Mouse (Mus musculus) brain, adult 2 months (tissue): ENCODE data around the gene Cela1.

ENCODE experiments used
- DNase-seq: peaks from one replicate; pipeline ENCODE4 v3.0.0; 2011; ENCODE audit warnings: low read depth, low spot score

Gene Cela1

GRCm38 (mm10) chr15:100635851-100636645 lies 51.7 kb downstream of the Cela1 start:
- DNase-seq = no peak

- no peak for DNase-seq
Measured at GRCm38 (mm10) chr15:100635239-100635638, 52.5 kb downstream of the Cela1 start.

- no peak for DNase-seq
Measured at GRCm38 (mm10) chr15:100633341-100633740, 54.4 kb downstream of the Cela1 start.

DNA sequence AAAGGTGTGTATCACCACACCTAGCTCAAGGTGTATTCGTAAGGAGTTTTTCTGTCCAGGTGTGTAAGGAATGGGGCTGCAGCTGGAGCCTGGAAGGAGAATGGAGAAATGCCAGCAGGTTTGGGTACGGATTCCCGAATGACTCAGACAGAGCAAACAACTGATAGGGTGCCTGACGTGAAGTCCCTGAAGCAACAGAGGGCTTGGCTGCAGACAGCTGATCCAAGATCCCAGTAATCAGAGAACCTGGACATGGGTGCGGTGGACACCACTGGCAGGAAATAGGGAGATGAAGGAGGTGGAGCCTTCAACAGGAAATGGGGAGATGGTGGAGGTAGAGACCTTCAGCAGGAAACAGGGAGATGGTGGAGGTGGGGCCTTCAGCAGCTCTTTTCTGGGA lies 55.4 kb downstream of the Cela1 start:
- DNase-seq = no peak

DNA sequence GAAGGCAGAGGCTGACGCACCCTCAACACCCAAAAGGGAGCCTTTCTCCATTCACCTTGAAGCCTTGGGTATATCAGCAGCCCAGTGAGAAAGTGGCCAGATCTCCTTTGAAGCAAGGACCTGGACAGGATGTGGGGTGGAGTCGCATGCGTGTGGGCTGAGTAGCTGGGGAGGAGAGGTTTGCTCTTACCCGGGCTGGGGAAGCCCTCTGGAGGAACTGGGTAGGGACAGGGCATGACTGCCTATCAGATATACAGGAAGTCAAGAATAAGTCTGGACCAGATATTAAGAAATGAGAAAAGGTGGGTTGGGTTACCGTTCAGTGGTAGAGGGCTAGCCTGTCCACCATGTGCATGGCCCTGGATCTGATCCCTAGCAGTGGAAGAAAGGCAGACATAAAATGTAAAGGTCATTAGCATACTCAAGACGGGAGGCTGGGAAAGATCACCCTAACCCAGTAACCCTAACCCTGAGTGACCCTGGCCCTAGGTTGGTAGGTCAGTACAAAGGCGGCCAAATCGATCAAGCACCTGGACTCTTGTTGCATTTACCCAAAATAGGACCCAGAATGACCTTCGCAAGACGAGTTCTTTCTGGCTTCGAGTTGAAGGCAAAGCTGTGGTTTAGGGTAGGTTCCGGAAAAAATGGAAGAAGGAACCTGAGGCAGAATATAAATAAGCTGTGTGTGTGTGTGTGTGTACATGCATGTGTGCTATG lies 56.1 kb downstream of the Cela1 start:
- no peak for DNase-seq

GRCm38 (mm10) chr15:100630126-100630525 lies 57.6 kb downstream of the Cela1 start:
- no peak for DNase-seq

DNA sequence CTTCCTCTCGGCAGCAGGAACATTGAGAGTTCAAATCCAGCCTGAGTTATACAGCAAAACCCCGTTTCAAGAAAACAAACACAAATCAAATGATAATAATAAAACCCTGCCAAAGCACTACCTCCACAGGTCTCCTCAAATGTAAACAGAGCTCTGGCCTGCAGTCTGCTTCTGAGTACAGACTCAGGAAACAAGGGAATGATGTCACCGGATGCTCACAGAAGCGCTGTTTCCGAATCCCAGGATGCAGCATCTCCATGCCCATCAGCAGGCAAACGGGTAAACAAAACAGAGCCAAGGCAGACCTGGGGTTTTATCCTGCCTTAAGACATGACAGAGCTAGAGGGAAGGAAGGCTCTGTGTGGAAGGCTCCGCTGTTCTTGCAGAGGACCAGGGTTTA lies 58.9 kb downstream of the Cela1 start:
- no peak for DNase-seq

DNA sequence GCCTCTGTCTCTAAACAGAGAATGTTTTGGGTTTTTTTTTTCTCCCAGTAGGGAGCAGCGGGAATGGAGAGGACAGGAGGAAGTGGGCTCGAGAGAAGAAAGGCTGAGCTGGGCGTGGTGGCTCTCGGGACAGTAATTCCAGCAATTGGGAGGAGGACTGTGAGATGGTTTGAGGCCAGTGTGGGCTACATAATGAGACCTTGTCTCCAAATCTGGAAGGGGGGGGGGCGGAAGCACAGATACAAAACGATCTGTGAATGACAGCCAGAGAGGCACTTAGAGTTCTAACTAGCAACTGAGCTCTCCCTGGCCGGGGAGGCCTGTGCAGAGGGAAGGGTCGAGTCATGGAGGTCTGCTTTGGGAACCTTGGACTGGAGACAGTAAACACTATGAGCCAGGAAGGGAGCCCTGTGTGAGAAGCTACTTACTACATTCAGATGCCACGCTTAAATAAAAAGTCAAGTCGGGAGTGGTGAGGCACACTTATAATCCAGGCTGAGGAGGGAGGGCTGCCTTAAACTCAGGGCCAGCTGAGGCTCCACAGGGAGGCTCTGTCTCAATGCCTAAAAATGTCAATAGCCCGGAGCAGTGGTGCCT lies 59.8 kb downstream of the Cela1 start:
- DNase-seq = no peak

DNA sequence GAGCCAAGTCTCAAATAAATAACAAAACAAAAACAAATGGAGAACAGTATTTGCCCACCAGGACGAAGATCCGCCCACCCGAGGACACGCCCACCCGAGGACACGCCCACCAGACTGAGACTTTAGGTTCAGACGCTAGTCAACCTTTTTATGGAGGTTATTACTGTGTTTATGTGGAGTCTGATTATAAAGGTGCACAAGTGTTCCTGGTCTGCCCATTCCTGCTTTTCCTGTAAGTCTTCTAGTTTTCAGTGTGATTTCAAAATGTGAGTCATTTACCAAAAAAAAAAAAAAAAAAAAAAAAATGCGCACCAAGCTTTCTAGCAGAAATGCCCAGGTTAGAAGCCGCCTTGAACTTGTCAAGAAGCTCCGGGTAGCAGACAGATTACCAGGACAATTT lies 60.4 kb downstream of the Cela1 start:
- no peak for DNase-seq

DNA sequence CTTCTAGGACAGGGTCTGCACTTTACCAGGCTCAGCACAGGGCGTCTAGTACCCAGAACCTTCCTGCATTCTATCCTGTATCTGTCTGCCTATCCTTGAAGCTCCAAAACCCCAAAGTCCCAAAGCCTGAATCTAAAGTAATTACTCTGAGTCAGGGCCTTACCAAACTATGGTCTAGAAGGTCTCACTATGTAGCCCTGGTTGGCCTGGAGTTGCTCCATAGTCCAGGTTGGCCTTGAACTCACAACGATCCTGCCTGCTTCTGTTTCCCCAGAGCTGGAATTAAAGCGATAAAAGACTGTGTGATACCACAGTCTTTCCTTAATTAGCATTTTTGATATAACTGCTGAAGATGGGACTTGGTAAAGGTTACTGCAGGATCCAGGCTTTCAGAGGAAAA lies 63.3 kb downstream of the Cela1 start:
- no peak for DNase-seq
